Mouse (Mus musculus) liver, adult (tissue): ENCODE measurements around the gene Srp72.

Experiments used
- GATA4 ChIP-seq: IDR thresholded peaks from 2 replicates; pipeline ENCODE4 v1.6.1; 2014; ENCODE audit warnings: mild to moderate bottlenecking, low read length; ENCODE audit not compliant: insufficient replicate concordance

The Srp72 gene

GRCm38 (mm10) chr5:76952112-76953040, 22.1 kb upstream of the Srp72 start:
- no peak for TF ChIP-seq GATA4

- peak; percentile 29; the same call in 1 of the 2 replicates for TF ChIP-seq GATA4
Measured at GRCm38 (mm10) chr5:76953794-76954193, 20.7 kb upstream of the Srp72 start.

GRCm38 (mm10) chr5:76954271-76954900, 20.1 kb upstream of the Srp72 start:
- no peak for TF ChIP-seq GATA4

GRCm38 (mm10) chr5:76955474-76955873, 19.0 kb upstream of the Srp72 start:
- TF ChIP-seq GATA4 = no peak

- TF ChIP-seq GATA4 = no peak
Measured at GRCm38 (mm10) chr5:76957954-76958353, 16.5 kb upstream of the Srp72 start.

- TF ChIP-seq GATA4 = no peak
Measured at GRCm38 (mm10) chr5:76959587-76959986, 14.9 kb upstream of the Srp72 start.

GRCm38 (mm10) chr5:76962545-76962944, 11.9 kb upstream of the Srp72 start:
- no peak for TF ChIP-seq GATA4

GRCm38 (mm10) chr5:76964651-76965050, 9.8 kb upstream of the Srp72 start:
- no peak for TF ChIP-seq GATA4

- TF ChIP-seq GATA4 = no peak
Measured at GRCm38 (mm10) chr5:76969250-76969649, 5.2 kb upstream of the Srp72 start.

- TF ChIP-seq GATA4 = no peak
Measured at GRCm38 (mm10) chr5:76973488-76973887, 995 bp upstream of the Srp72 start.

- no peak for TF ChIP-seq GATA4
Measured at GRCm38 (mm10) chr5:76974207-76974553, 303 bp upstream of the Srp72 start.

- no peak for TF ChIP-seq GATA4
Measured at GRCm38 (mm10) chr5:76975736-76976135, 1.3 kb downstream of the Srp72 start.

- no peak for TF ChIP-seq GATA4
Measured at GRCm38 (mm10) chr5:76984015-76984414, 9.5 kb downstream of the Srp72 start.

- no peak for TF ChIP-seq GATA4
Measured at GRCm38 (mm10) chr5:76990789-76991188, 16.3 kb downstream of the Srp72 start.

- no peak for TF ChIP-seq GATA4
Measured at GRCm38 (mm10) chr5:76993174-76993814, 18.8 kb downstream of the Srp72 start.

- no peak for TF ChIP-seq GATA4
Measured at GRCm38 (mm10) chr5:76998416-76998815, 23.9 kb downstream of the Srp72 start.
